Mouse (Mus musculus) ovary, postnatal 10 days (tissue): ENCODE data around the gene 4931428L18Rik.
"Not testable (repeated sequence)": the region's sequence is repeated elsewhere in the genome, so short reads cannot be mapped to it uniquely, and the experiment has no call there.

Source experiments
- DNase-seq: peaks from one replicate; pipeline ENCODE4 v3.0.0; 2022; ENCODE audit warnings: low spot score

4931428L18Rik gene

DNA sequence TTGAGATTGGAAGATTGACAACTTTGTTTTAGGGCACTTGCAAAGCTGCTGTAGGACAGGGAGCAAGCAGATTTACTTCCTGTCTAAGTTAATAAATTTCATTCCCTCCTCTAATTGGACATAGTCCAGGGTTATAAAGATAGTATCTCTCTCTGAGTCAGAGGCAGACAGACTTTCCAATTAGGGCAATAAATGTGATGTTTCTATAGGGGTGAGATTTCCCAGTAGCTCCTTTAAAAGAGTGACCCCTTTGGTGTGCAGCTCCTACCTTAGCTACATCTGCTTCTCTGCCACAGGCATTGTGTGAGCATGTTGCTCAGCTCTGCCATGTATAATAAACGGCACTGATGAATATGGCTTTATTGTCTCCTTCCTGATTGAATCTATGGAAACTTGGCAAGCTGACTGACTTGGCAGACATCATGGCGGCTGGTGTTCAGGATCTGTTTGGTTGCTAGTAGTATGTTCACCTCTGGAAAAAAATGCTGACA is 163.6 kb downstream of the 4931428L18Rik start:
- no peak for DNase-seq

DNA sequence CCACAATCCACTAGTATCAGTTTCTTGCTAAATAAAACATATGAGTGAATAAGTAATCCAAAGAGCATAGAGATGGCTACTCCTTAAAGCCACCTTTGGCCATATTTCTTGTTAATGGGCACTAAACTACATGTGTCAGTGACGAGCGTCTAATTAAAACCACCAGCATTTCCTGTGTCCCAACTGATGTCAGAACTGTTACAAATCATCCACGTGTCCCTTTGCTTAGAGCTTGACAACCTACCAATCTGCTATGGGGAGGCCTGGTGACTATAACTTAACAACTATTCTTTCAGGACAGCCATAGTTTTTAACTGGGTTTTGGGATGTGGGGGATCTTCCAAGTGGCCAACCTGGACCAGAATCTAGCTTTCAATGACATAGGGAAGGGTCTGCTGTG is 164.3 kb downstream of the 4931428L18Rik start:
- no peak for DNase-seq

DNA sequence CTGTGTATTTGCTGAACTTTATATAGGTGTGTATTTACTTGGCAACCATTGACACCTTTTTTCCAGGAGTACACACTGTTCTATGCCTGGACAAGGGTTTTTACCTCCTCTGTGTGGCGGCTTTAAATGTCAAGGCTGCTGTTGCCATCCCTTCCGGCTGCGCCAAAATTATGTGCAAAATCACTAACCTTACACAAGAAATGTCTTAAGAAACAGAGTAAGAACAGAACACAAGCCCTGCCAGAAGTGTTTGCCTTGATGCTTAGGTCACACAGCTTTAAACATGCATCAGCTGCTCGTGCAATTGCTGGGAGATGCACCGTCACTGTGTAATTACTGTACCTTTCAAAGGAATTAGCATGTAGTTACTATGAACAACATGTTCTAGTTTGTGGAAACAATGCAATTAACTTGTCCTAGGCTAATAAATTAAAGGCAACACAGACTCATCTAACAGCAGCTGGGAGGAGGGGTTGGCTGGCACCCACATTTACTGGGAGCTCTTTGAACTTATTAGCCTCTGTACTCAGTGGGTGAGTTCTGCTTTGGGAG is 171.0 kb downstream of the 4931428L18Rik start:
- DNase-seq = no peak

DNA sequence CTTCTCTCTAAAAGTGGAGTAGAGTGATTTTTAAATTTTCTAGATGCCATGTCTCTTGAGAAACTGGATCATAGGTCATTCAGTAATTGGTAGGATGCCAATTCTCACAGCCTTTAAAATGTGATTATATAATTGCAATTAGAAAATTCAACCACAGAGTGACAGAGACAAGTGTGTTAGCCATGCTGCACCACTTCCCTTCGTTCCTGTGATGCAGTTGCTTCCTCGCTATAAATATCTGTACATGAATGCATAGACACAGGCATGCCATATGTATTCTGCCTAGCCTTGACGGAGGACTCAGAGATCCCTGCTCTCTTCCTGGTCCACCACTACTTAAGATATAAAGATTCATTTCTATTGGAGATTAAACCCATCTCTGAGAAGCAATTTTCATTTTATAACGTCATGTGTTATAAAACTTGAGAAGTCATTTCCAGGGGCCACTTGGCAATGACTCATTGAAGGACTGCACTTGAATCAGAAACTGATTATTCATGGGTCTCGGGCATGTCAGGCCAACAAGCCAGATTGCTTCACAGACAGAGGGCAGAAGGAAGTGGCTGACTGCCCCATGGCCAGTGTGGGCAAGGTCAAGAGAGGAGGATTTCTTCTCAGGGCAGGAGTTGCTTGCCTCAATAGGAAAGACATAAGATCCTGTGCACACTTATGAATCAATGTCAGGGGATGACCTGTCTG is 172.4 kb downstream of the 4931428L18Rik start:
- no peak for DNase-seq

DNA sequence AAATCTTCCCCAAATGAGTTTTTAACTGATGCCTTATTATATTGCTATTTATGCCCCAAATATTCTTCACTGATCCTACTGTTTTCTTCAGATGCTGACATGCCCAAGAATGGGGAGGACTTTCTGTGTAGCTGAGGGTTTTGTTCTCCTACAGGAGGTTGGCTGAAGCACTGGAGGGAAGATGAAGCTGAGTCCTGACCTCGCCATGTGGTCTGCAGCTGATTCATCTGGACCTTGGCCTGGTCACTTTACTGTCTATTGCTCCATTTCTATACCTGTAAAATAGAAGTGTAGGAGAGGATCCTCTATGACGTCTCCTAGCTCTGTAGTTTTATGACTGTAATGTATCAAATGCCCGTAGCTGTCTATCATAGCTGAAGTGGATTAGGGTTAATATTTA is 179.3 kb downstream of the 4931428L18Rik start:
- no peak for DNase-seq

DNA sequence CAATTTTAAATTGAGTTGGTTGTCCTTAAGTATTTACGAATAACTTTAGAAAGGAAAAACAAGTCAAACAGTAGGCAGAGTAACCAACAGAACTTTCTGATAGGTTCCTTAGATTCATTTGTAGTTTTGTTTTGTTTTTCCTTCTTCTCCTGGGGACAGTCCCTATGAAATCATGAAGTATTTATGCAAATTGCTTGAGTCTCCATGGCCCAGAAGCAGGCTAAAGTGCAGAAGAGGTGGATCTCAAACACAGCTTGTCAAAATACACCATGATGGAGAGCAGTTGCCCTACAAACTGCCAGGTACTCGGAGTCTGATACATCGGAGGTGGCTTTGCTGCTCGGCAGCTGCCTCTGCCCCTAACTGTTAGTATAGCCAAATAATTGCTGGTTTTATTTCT is 179.7 kb downstream of the 4931428L18Rik start:
- DNase-seq = no peak

DNA sequence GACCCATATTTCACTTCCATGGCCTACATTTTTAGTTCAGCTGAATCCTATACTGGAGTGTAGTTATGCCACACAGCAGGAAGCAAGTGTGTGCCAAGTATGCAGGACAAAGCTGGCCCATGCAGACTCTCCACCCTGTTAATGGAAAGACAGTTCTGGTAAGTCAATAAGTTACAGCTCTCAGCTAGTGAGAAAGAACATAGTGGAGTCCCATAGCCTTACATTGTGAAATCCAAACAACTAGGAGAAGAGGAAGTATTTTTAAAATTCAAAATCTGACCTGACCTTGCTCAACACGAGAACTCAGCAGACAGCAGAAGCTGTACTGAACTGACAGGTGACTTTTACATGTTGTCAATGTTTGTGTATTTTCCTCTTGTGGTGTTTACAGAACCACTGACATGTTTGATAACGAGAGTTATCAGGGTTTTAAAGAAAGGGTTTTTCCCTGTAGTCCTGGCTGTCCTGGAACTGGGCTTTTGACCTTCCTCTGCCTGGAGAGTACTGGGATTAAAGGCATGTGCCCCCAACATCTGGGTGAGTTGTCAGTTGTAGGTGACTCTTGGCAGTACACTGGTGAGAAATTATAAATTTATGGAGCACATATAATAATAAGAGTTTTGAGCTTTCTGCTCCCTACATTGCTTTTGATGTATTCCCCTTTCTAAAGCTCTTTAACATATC is 188.5 kb downstream of the 4931428L18Rik start:
- no peak for DNase-seq

DNA sequence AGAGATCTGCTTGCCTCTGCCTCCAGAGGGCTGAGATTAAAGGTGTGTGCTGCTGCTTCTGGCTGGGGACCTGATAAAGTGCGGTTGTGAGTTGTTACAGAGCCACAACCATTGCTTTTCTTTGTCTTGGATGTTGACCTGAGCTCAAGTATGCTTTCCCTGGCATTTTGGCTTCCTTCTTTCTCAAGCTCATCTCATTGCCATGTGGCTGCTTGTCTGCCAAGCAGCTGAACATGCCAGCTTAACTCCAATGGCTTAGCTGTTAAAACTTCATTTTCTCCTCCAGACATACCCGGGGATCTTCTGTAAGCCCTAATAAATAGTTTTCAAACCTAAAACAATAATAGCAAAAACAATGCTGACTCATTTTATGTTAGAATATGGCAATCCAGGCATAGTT is 190.1 kb downstream of the 4931428L18Rik start:
- no peak for DNase-seq

DNA sequence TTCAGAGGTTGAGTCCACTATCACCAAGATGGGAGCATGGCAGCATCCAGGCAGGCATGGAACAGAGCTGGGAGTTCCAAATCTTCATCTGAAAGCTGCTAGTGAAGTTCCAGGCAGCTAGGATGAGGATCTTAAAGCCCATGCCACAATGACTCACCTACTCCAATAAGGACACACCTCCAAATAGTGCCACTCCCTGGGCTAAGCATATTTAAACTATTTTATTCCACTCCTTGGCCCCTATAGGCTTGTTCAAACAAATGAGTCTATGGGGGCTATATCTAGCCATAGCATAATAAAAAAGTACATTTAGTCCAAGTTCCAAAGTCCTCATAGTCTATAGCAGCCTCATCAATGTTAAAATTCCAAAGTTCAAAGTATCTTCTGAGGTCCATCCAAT is 199.3 kb downstream of the 4931428L18Rik start:
- no peak for DNase-seq

DNA sequence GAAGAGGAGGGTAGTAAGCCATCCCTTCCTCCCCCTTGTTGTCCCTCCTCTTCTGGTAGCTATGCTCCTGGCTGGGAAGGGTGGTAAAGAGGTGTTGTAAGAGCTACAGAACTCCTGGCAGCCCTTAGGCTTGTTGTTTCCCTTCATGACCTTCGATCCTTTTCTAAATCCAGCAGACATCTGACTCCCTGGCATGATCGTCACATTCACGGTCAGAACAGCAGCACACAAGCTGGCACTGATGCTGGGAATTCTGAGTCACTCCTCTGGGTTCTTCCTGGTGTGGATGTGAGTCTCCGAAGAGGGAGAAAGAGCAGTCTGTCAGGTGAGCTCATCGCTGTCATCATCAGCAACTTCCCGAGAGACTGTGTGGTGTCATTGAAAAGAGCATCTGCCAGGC is 203.2 kb downstream of the 4931428L18Rik start:
- no peak for DNase-seq

DNA sequence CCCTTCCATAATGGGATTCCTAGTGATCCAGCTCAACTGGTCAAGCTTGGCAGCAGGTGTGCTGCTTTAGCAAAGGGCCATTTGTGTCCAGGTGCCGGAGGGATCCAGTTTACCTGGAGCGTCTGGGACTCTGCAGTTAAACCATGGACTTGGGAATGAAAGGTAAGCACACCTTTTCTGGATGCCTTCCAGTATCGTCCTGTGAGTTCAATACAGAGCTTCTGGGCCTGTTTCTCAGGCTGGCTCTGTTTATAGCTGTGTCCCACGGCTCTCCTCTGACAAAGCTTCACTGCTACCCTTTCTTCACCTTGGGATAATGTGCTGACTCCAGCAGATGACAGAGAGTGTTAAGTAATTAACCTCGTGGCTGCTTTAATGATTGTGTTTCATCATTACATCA is 205.1 kb downstream of the 4931428L18Rik start:
- no peak for DNase-seq

DNA sequence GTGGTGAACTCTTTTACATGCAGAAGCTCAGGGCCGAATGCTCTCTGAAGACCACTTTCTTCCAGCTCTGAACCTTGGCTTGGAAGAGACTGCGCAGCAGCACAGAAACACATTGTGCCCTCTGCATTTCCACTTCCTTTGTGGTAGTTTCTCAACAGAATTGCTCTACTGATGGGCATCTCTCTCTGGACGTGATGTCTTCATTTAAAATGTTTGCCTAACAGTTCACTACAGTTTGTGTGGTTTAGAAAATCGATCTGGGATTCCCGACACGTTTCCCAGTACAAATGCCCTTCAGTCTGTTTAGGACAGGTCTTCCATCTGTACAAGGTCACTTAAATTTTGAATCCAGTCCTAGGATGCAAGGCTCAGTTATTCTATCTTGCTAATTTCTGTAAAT is 206.4 kb downstream of the 4931428L18Rik start:
- DNase-seq = no peak

DNA sequence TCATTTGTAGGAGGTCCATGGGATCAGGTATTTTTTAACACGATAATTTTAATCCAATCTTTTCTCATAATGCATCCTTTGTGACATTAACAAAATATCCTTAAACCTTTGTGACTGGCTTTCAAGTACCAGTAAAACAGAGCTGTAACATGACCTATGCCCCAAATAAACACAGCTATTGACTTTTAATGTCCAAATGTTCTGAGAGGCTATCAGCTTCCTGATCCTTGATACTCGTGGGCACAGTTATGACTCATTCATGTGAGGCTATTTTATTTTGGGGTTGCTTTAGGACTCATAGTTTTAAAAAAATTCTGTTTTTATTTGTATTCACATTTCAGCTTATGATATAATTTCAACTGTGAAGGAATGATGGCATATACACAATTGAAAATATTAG is 207.2 kb downstream of the 4931428L18Rik start:
- no peak for DNase-seq

DNA sequence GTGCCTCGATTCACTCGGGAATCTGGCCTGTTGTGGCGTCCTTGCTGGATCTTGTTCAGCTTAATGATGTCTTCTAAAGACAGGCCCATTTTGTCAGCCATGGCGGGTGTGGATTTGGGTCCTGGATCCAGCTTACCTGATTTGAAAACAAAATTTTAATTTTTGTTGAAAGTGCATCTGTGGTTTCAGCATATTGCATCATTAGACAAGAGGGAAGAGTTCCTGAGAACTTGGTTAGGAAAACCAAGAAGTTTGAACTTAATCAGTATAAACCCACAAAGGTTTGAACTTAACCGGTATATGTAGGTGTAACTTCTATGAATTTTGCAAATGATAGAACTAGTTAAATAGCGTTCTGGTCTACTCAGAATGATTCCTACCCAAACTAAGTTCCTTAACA is 244.6 kb downstream of the 4931428L18Rik start, which contains the start of gene AC153137.1:
Gene AC153137.1 (minus strand): TSS at position 101 of the 400 bp plus-strand sequence.
- DNase-seq = not testable (repeated sequence)

DNA sequence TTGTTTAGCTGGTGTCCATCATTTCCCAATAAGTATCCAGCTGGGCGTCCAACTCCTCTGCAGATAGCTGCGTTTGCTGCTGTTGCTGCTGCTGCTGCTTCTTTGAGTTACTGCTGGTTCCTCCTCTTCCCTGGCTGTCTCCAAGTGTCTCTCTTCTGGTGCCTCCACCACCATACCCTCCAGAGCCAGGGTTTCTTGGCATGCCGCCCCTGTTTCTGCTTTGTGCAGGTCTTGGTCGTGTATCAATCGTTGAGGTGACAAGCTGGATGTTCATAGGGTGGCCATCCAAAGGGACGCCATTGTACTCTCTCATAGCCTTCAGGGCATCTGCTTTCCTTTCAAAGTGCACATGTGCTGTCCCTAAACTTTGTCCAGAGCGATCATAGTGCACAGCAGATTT is 245.2 kb downstream of the 4931428L18Rik start:
- not testable (repeated sequence) for DNase-seq

DNA sequence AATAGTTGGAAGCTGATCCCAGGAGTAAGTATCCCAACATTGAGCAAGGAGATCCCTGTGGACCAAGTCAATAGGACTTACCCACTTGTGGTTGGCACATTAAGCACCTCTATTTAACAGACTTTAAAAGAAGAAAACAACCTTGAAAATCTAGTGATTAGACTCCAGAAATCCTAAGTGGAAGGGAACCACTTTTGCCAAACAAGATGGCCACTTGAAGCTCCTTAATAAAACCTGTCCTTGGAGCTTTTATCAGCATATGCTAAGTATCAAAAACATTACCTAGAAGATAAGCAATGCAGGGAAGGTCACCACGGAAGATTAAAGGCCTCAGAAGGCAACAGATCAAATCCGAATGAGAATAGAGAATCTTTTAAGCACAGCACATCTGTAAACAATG is 270.7 kb downstream of the 4931428L18Rik start:
- no peak for DNase-seq

DNA sequence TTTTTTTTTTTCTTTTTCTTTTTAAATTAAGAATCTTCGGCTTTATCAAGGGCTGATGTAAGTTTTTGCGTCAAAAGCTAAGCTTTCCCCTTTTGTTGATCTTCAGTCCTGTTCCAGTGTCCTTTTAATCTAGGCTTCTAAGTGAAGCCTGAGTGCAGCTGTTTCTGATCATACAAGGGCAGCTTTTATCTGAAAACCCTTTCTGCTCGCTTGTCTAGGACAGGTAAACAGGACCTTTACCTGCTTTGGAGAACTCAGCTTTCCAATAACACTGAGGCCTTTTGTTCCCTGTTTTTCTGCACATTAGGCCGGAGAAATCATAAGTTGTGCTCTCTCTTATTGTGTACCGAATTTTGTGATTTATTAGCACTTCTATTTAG is 272.0 kb downstream of the 4931428L18Rik start:
- no peak for DNase-seq

DNA sequence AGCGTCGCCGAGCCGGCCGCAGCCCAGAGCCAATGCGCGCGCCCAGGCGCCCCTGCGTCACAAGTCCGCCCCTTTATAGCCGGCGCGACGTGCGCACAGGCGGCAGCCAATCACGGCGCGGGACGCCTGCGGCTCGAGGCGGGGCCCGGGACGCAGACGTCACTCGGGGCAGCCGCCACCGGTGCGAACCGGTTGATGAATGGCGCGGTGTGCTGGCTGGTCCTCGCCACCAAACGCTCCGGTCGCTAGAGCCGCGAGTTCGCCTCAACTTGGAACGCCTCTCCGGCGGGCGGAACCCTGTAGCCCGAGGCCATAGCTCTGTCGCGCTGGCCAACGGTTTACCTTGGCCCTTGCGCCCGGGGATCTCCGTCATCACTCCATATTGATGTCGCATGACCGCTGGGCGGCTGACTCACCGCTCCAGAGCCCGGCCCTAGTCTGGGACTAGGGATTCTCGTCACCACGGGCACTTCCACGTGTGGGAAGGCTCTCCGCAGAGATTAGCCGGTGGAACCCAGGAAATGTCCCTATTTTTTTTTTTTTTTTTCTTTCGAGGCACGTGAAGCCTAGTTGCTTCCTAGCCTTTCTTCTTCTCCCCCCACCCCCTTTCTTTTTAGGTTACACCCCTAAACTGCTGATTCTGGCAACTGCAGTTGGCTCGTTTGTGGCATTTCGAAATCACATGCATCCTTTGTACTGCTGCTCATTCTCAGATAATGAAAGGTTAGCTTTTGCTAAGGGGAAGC is 272.6 kb downstream of the 4931428L18Rik start:
- peak; percentile 91 for DNase-seq

DNA sequence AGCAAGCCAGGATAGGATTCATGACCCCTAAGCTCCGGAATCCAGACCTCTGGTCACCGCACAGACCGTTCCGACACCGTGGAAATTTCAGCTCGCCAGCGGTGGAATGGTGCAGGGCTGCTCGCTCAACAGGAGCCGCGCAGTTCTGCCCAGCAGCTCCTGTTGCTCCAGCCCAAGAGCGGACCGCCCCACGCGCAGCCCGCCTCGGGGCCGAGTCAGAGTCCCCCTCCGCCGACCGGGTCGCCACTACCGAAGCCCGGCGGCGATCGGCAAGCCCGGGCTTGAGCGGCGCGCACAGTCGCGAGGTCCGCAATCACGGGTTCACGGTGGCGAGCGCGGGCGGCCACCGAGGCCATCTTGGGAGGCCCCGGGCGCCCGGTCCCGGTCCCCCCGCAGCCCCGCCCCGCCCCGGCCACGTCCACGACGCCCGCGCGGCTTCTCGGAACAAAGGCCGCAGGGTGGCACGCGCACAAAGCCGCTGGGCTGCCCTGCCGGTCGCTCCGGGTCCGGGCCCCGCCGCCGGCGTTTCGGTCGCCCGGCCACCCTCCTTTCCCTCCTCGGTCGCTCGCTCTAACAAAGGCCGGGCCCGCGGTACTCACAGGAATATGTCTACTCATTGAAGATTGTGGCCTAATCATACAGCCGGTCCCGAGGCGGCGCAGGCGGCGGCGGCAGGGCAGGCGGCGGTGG is 273.4 kb downstream of the 4931428L18Rik start:
- peak; percentile 52 for DNase-seq

DNA sequence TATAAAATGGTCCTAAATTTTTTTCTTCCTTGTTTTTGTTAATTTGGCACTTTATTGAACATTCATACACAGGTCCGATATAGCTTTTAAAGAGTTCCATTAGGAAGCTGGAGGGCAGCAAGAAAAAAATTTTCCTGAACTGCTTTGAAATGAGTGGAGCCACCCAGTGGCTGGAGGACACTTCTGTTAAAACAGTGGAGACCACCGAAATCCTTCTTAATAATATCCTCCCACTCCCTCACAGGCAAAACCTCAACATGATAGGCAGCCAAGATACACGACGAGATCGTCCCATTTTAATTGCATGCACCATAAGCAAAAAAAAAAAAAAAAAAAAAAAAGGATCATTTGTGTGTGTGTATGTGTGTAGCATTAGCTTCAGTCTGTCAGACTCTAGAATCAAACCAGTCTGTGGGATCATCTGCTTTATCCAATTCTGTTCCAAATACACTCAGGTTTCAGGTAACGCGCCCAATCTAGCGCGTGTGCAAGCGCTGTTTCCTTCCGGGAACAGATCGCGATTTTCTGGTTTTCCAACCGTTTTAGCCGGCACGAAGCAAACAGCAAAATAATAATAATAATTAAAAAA is 274.0 kb downstream of the 4931428L18Rik start:
- DNase-seq = no peak
